Mouse (Mus musculus): ENCODE measurements at regions not wholly inside any gene's neighbourhood (a gene's known extent, or its start where the extent isn't known, plus 50 kb on each side); places are given as distances from the start of the nearest gene placed in this dataset.

- peak; percentile 7 for DNase-seq (ENCODE audit: low spot score)
Measured at GRCm38 (mm10) chr11:82668026-82668425, 96.1 kb downstream of the Cct6b start.

DNA sequence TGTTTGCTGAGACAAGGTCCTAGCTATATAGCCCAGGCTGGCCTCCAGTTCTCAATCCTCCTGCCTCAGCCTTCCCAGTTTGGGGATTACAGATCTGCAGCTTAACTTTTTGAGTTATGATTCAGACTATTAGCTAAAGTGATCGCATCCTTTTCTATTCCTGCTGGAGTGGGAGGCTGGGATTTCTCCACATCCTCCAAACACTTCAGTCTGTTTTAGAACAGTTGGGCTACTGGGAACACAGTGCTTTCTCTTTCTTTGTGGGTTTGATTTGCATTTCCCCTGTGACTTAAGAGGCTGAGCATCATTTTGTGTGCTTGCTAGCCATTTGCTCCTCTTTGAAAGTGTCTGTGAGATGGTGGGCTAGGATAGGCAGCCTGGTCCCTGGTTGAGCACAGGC lies 100.0 kb downstream of the Cct6b start:
- no peak for DNase-seq (ENCODE audit: low spot score)

DNA sequence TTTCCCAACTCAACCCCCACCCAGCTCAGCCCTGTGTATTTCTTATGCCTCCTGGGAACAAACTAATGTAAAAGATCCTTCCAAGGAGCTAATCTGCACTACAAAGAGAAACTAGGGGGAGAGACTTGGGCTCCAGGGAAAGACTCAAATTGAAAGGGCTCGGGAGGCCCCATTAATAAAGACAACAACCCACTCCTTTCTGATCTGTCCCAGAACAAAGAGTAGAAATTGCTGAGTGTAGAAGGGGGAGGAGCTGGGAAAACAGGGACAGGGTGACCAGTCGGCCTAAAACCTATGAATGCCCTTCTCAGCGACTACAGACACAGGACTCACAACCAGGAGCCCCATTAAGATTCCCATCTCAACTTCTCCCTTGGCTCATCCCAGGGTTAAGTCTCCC lies 102.0 kb downstream of the Cct6b start:
- DNase-seq (ENCODE audit: low spot score): no peak

- no peak for DNase-seq (ENCODE audit: low spot score)
Measured at GRCm38 (mm10) chr11:82651751-82652150, 112.4 kb downstream of the Cct6b start.

DNA sequence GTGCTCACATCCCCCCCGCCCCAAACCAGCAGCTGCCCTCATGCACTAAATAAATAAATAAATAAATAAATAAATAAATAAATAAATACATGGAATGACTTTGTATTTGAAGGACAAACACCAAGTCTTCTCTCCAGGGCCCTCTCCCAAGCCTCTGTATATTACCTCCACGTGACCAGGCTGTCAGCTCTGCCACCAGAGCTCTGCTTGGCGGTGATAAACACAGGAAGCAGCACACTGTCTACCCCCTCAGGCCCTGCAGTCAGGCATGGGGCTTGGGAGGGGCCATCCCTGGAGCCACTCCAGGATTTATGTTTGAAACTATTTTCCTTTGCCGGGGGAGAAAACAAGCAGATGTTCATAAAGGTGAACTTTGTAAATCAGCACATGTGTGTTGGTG lies 125.6 kb downstream of the Cct6b start:
- DNase-seq (ENCODE audit: low spot score): no peak

- no peak for DNase-seq (ENCODE audit: low spot score)
Measured at GRCm38 (mm10) chr11:82632191-82632590, 131.9 kb downstream of the Cct6b start.

- no peak for DNase-seq (ENCODE audit: low spot score)
Measured at GRCm38 (mm10) chr11:82631387-82631786, 132.7 kb downstream of the Cct6b start.

GRCm38 (mm10) chr11:82626501-82627111 lies 137.5 kb downstream of the Cct6b start:
- DNase-seq (ENCODE audit: low spot score): no peak

GRCm38 (mm10) chr11:82621061-82621460 lies 143.1 kb downstream of the Cct6b start:
- no peak for DNase-seq (ENCODE audit: low spot score)

DNA sequence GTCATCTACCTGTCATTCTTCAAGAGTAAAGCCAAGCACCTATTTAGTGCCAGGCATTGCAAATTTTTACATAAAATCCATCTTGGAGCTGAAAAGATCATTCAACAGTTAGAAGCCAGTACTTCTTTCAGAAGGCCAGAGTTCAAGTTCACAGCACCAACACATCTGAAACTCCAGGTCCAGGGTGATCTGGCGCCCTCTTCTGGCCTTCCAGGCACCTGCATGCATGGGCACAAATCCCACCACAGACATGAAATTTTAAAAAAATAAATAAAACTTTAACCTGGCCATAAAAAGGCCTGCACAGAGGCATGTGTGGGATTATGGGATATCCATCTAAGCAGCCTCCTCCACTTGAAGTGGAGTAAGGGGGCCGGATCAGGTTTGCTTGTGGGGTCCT lies 144.7 kb downstream of the Cct6b start:
- DNase-seq (ENCODE audit: low spot score): no peak

DNA sequence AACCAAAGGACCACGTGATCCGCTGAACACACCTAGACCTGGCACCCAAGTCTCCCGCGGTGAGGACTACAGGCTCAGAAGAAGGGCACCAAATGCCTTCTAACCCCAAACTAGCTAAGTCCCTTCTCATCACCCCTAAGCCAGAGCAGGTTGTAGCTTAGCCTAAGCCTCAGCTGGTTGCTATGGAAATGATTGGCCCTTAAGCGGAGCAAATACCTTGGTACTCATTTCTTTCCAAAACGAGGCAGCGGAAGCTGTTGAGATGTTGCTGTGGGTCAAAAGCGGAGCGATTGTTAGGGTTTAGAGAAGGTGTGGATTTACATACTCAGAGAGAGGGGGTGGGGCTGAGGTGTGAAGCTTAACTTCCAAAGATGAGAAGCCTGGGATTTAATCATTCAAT lies 145.7 kb downstream of the Cct6b start:
- no peak for DNase-seq (ENCODE audit: low spot score)

DNA sequence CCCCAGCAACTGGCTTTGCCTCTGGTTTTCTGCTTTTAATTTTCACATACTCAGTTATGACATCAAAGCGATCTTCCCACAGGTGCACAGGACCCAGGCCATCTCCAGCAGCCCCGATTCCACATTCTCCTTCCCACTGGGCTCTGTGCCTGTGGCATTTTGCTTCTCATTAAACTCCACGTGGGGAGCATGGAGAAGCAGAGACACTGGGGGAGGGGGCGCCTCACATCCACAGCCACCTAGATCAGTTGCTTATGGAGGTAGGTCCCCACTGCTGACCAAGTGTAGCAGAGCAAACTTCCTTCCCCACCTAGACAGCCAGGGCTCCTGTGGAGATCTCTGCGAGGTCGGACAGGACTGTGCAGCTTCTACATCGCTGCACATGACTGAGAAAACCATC lies 147.3 kb downstream of the Cct6b start:
- no peak for DNase-seq (ENCODE audit: low spot score)

DNA sequence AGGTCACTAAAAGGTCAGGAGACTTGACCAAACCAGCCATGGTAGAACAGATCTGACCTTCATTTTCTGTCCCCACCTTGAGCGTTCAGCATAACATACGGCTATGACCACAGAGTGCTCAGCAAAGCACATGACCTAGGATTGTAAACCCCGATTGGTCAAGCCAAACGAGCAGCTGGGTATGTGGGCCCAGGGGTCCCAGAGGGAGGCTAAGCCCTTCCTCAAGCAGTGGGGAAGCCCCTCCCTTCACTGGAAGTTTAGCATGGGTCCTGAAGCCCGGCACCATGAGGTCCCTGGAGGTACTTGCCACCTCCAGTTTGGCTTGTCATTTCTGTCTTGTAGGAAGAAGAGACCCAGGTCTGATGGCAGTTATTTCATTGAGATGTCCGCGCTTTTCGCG lies 149.8 kb downstream of the Cct6b start:
- no peak for DNase-seq (ENCODE audit: low spot score)

DNA sequence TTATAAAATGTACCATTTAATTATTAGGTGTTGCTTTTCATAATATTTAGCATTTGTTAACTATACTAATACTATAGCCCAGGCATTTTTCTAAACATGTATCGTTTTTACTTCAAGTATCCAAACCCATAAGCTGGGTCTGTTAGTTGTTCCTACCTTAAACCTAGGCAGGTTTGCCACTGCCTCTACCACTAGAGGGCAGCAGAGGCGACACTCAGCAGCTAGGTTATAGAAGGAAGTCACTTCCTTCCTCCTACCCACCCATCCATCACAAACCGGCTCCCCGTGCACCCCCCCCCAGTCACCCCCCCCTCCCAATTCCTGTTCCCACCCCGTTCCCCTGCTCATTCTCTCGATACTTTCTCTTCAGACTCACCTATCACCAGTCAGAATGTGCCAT lies 150.6 kb downstream of the Cct6b start:
- peak; percentile 62 for DNase-seq (ENCODE audit: low spot score)

- DNase-seq (ENCODE audit: low spot score): no peak
Measured at GRCm38 (mm10) chr11:82612026-82612425, 152.1 kb downstream of the Cct6b start.

DNA sequence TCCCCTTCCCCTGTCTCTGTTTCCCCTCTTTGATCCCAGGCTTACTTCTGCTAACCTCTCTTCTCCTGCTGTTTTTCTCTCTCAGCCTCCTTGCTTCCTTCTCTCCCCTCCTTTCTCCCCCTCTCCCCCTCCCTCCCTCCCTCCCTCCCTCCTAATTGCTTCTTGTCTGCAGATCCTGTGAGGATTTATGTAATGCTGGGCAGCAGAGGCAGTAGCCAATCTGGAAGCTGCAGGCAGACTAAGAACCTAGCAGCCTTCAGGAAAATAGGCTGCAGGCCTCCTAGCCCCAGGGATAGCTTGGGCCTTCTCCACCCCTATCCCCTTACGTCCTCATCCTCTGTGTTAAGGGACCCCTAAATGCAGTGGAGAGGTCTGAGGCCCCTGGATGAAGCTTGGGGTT lies 155.2 kb downstream of the Cct6b start:
- no peak for DNase-seq (ENCODE audit: low spot score)

GRCm38 (mm10) chr11:82607661-82608060 lies 156.5 kb downstream of the Cct6b start:
- no peak for DNase-seq (ENCODE audit: low spot score)

DNA sequence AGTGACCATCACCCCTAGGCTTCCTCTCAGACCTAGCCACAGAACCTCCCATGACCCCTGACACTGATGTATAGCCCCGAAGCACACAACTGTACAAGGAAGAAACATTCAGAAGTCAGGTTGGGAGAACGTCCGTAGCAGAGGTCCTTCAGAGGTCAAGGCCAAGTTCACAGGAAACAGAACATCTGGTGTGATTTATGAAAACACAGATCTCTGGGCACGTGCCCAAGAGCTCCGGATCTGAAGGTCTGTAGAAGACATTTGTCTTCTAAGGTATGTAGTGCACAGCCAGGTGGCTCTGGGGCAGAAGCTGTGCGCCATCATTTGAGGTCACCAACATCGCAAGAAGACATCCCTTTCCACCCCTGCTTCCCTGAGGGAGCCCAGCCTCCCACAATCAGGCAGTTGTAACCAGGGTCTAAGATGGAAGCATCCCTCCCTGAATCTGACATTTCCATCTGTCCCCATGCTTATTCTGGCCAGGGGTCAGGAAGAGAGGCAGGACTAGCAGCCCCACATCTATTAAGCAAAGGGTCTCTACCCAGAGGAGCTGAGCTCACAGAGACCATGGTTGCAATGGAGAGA lies 159.8 kb downstream of the Cct6b start:
- no peak for DNase-seq (ENCODE audit: low spot score)

- no peak for DNase-seq (ENCODE audit: low spot score)
Measured at GRCm38 (mm10) chr11:82602818-82603217, 161.3 kb downstream of the Cct6b start.

DNA sequence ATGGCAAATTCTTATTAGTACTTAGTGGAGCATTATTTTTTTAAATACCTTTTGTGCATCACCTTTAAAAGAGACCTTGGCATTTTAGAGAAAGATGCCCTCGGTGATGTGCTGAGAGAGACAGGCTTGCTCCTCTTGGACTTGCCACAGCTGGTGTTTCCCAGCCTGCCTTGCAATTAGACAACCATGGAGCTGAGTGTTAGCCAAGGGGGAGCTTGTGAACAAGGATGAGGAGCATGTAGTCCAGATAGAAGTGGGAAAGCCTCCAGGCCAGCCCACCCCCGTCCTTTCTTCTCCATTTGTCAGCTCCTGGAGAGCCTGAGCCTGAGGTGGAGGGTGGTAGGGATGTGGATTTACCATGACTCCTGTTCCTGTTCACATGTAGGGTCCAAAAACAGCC lies 161.9 kb downstream of the Cct6b start:
- no peak for DNase-seq (ENCODE audit: low spot score)

GRCm38 (mm10) chr11:82600151-82600550 lies 164.0 kb downstream of the Cct6b start:
- DNase-seq (ENCODE audit: low spot score): no peak

DNA sequence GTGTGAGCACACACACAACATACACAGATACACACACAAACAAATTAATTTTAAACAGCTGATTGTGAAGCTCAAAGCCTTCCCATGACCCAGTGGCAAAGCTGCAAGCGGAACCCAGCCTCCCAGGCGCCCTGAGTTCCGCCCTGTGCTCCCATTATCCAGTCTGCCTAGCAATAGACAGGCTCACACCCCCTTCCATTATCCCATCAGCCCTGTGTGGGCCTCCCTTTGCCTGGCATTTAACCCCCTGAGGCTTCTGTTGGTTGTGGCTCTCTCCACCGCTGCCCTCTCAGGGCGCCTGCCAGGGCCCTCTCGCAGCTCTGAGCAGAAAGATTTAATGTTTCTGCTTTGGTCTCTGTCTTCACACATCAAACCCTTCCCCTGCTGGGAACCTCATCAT lies 166.4 kb downstream of the Cct6b start:
- DNase-seq (ENCODE audit: low spot score): no peak

- DNase-seq (ENCODE audit: low spot score): no peak
Measured at GRCm38 (mm10) chr11:82596801-82597200, 167.3 kb downstream of the Cct6b start.

DNA sequence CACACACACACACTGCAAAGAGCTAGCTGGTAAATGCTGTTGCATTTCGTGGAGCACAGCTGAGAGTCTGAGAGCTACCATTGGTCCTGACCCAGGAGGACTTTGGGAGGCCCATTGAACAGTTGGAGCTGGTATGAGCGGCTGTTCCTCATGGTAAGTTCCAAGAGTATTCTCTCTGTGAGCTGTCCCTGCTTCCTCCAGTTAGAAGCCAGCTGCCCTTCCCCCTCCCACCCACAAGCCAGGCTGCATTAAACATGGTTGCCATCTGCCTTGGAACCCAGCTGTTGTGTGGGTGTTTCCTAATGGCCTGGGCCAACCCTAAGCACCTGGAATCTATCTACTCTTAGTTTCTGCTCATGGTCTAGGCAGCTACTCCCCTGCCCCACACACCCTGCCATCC lies 174.4 kb downstream of the Cct6b start:
- no peak for DNase-seq (ENCODE audit: low spot score)

Data from T-cell, adult 2 months (primary cell).